Mouse (Mus musculus): ENCODE results near the gene Ndufb7. TPM values are rescaled to one million over a fixed set of nuclear protein-coding genes. Genes with fewer than 3 reads are reported as not detected.

The Ndufb7 gene
- polyA plus RNA-seq, 1 experiment, result 683 TPM

- Histone ChIP-seq H3K4me3 (ENCODE audit: low read depth, low read length) (no peak overlapping the region), H3K4me1 (ENCODE audit: control insufficient read depth, insufficient read depth, insufficient read length, low read length) (peaks cover 10% of the 10 kb centered on the region; the same call in 1 of the 2 replicates), H3K27me3 (ENCODE audit: control insufficient read depth, insufficient read depth, low read length) (no peaks in the 10 kb centered on the region), H3K27ac (ENCODE audit: insufficient read depth, low read depth, low read length) (no peak overlapping the region), H3K36me3 (ENCODE audit: control insufficient read depth, insufficient read depth, low read length) (no peaks in the 10 kb centered on the region)
- WGBS, result 83% methylated on average over 1 of the region's 1 CpGs
- no peak for TF ChIP-seq POLR2A (IDR thresholded peaks at IDR 0.05; ENCODE audit: low read depth, low read length)
- no peak for TF ChIP-seq CTCF (IDR thresholded peaks at IDR 0.05; ENCODE audit: extremely low read depth, insufficient read length, insufficient replicate concordance, low read depth, low read length)
These were observed 18.3 kb downstream of the Ndufb7 start for GRCm38 (mm10) chr8:83584771-83585170.

GRCm38 (mm10) chr8:83585333-83585732 is 18.9 kb downstream of the Ndufb7 start:
- peaks cover 10% of the 10 kb centered on the region; the same call in 1 of the 2 replicates for H3K4me1 ChIP-seq (ENCODE audit: control insufficient read depth, insufficient read depth, insufficient read length, low read length)
- H3K27me3 ChIP-seq (ENCODE audit: control insufficient read depth, insufficient read depth, low read length), result no peaks in the 10 kb centered on the region
- H3K4me3 ChIP-seq (ENCODE audit: low read depth, low read length), result no peak overlapping the region
- TF ChIP-seq CTCF (IDR thresholded peaks at IDR 0.05; ENCODE audit: extremely low read depth, insufficient read length, insufficient replicate concordance, low read depth, low read length), result no peak
- TF ChIP-seq POLR2A (IDR thresholded peaks at IDR 0.05; ENCODE audit: low read depth, low read length), result no peak
- H3K36me3 ChIP-seq (ENCODE audit: control insufficient read depth, insufficient read depth, low read length), result no peaks in the 10 kb centered on the region
- 42% methylated on average over 3 of the region's 3 CpGs for WGBS
- no peak overlapping the region; the same call in 1 of the 2 replicates for H3K27ac ChIP-seq (ENCODE audit: insufficient read depth, low read depth, low read length)

GRCm38 (mm10) chr8:83587644-83588043 is 21.2 kb downstream of the Ndufb7 start:
- peaks cover 10% of the 10 kb centered on the region; the same call in 1 of the 2 replicates for H3K4me1 ChIP-seq (ENCODE audit: control insufficient read depth, insufficient read depth, insufficient read length, low read length)
- no peak overlapping the region for H3K27ac ChIP-seq (ENCODE audit: insufficient read depth, low read depth, low read length)
- H3K4me3 ChIP-seq (ENCODE audit: low read depth, low read length), result no peak overlapping the region
- H3K36me3 ChIP-seq (ENCODE audit: control insufficient read depth, insufficient read depth, low read length), result no peaks in the 10 kb centered on the region
- no peaks in the 10 kb centered on the region for H3K27me3 ChIP-seq (ENCODE audit: control insufficient read depth, insufficient read depth, low read length)
- TF ChIP-seq CTCF (IDR thresholded peaks at IDR 0.05; ENCODE audit: extremely low read depth, insufficient read length, insufficient replicate concordance, low read depth, low read length) (no peak), POLR2A (IDR thresholded peaks at IDR 0.05; ENCODE audit: low read depth, low read length) (no peak)
- WGBS, result 74% methylated on average over 6 of the region's 6 CpGs

- WGBS, result 58% methylated on average over 5 of the region's 5 CpGs
- Histone ChIP-seq H3K4me3 (ENCODE audit: low read depth, low read length) (no peak overlapping the region), H3K27me3 (ENCODE audit: control insufficient read depth, insufficient read depth, low read length) (no peaks in the 10 kb centered on the region), H3K36me3 (ENCODE audit: control insufficient read depth, insufficient read depth, low read length) (no peaks in the 10 kb centered on the region), H3K27ac (ENCODE audit: insufficient read depth, low read depth, low read length) (no peak overlapping the region), H3K4me1 (ENCODE audit: control insufficient read depth, insufficient read depth, insufficient read length, low read length) (peaks cover 10% of the 10 kb centered on the region; the same call in 1 of the 2 replicates)
- TF ChIP-seq POLR2A (IDR thresholded peaks at IDR 0.05; ENCODE audit: low read depth, low read length), result no peak
- TF ChIP-seq CTCF (IDR thresholded peaks at IDR 0.05; ENCODE audit: extremely low read depth, insufficient read length, insufficient replicate concordance, low read depth, low read length), result no peak
These were observed 22.4 kb downstream of the Ndufb7 start for GRCm38 (mm10) chr8:83588886-83589285.

GRCm38 (mm10) chr8:83590488-83591023 is 24.1 kb downstream of the Ndufb7 start:
- no peak for TF ChIP-seq POLR2A (IDR thresholded peaks at IDR 0.05; ENCODE audit: low read depth, low read length)
- no peak for TF ChIP-seq CTCF (IDR thresholded peaks at IDR 0.05; ENCODE audit: extremely low read depth, insufficient read length, insufficient replicate concordance, low read depth, low read length)
- Histone ChIP-seq H3K36me3 (ENCODE audit: control insufficient read depth, insufficient read depth, low read length) (no peaks in the 10 kb centered on the region), H3K4me3 (ENCODE audit: low read depth, low read length) (no peak overlapping the region), H3K27ac (ENCODE audit: insufficient read depth, low read depth, low read length) (no peak overlapping the region), H3K4me1 (ENCODE audit: control insufficient read depth, insufficient read depth, insufficient read length, low read length) (peaks cover 3% of the 10 kb centered on the region; the same call in 1 of the 2 replicates), H3K27me3 (ENCODE audit: control insufficient read depth, insufficient read depth, low read length) (no peaks in the 10 kb centered on the region)
- 74% methylated on average over 7 of the region's 7 CpGs for WGBS

GRCm38 (mm10) chr8:83592682-83593081 is 26.2 kb downstream of the Ndufb7 start:
- 55% methylated on average over 3 of the region's 3 CpGs for WGBS
- no peak overlapping the region for H3K27ac ChIP-seq (ENCODE audit: insufficient read depth, low read depth, low read length)
- H3K27me3 ChIP-seq (ENCODE audit: control insufficient read depth, insufficient read depth, low read length), result no peaks in the 10 kb centered on the region
- TF ChIP-seq POLR2A (IDR thresholded peaks at IDR 0.05; ENCODE audit: low read depth, low read length), result no peak
- TF ChIP-seq CTCF (IDR thresholded peaks at IDR 0.05; ENCODE audit: extremely low read depth, insufficient read length, insufficient replicate concordance, low read depth, low read length), result no peak
- H3K36me3 ChIP-seq (ENCODE audit: control insufficient read depth, insufficient read depth, low read length), result no peaks in the 10 kb centered on the region
- H3K4me3 ChIP-seq (ENCODE audit: low read depth, low read length), result peak overlapping the region; percentile 10
- no peaks in the 10 kb centered on the region for H3K4me1 ChIP-seq (ENCODE audit: control insufficient read depth, insufficient read depth, insufficient read length, low read length)

- under 1% methylated on average over 22 of the region's 22 CpGs for WGBS
- no peaks in the 10 kb centered on the region for H3K27me3 ChIP-seq (ENCODE audit: control insufficient read depth, insufficient read depth, low read length)
- no peak for TF ChIP-seq CTCF (IDR thresholded peaks at IDR 0.05; ENCODE audit: extremely low read depth, insufficient read length, insufficient replicate concordance, low read depth, low read length)
- TF ChIP-seq POLR2A (IDR thresholded peaks at IDR 0.05; ENCODE audit: low read depth, low read length), result no peak
- H3K4me3 ChIP-seq (ENCODE audit: low read depth, low read length), result peak overlapping the region; percentile 93
- H3K36me3 ChIP-seq (ENCODE audit: control insufficient read depth, insufficient read depth, low read length), result no peaks in the 10 kb centered on the region
- H3K4me1 ChIP-seq (ENCODE audit: control insufficient read depth, insufficient read depth, insufficient read length, low read length), result no peaks in the 10 kb centered on the region
- peak overlapping the region; percentile 90 for H3K27ac ChIP-seq (ENCODE audit: insufficient read depth, low read depth, low read length)
These were observed 27.1 kb downstream of the Ndufb7 start for GRCm38 (mm10) chr8:83593325-83594166.
